Mouse (Mus musculus): ENCODE data around the gene Col23a1. TPM values are rescaled to one million over a fixed set of nuclear protein-coding genes. Genes with fewer than 3 reads are reported as not detected.
"Not testable (repeated sequence)": the region's sequence is repeated elsewhere in the genome, so short reads cannot be mapped to it uniquely, and the experiment has no call there.

The Col23a1 gene
- total RNA-seq, 2 experiments from 2014 or later = 0.09 TPM; not detected in 1

- no peak for ATAC-seq (replicated peaks; ENCODE audit: low FRiP score, poor library complexity, severe bottlenecking)
Measured at GRCm38 (mm10) chr11:51632130-51632753, 342.5 kb downstream of the Col23a1 start.

GRCm38 (mm10) chr11:51633200-51633599, 343.5 kb downstream of the Col23a1 start:
- not testable (repeated sequence) for ATAC-seq (replicated peaks; ENCODE audit: low FRiP score, poor library complexity, severe bottlenecking)

Other genes starting within 250 kb of the Col23a1 start
- not detected in 2 replicates for gene Olfr1375, start 241.8 kb upstream of the Col23a1 start, total RNA-seq (2015; ENCODE audit: low replicate concordance)
- not detected in 2 replicates for gene Olfr1375, start 241.8 kb upstream of the Col23a1 start, total RNA-seq (2017; ENCODE audit: low replicate concordance)
- gene Zfp354a, start 230.7 kb upstream of the Col23a1 start, total RNA-seq (2015; ENCODE audit: low replicate concordance) = 0.21 TPM in 1 of 2 replicates, not detected in the other
- gene Zfp354a, start 230.7 kb upstream of the Col23a1 start, total RNA-seq (2017; ENCODE audit: low replicate concordance) = not detected in 2 replicates
- not detected in 2 replicates for gene Gm12569, start 69.4 kb upstream of the Col23a1 start, total RNA-seq (2015; ENCODE audit: low replicate concordance)
- gene Gm12569, start 69.4 kb upstream of the Col23a1 start, total RNA-seq (2017; ENCODE audit: low replicate concordance) = not detected in 2 replicates
- 117 and 126 TPM in 2 replicates for gene Clk4, start 28.2 kb upstream of the Col23a1 start, total RNA-seq (2015; ENCODE audit: low replicate concordance)
- 186 and 226 TPM in 2 replicates for gene Clk4, start 28.2 kb upstream of the Col23a1 start, total RNA-seq (2017; ENCODE audit: low replicate concordance)
- gene BC049762, start 26.9 kb upstream of the Col23a1 start, total RNA-seq (2015; ENCODE audit: low replicate concordance) = not detected in 2 replicates
- not detected in 2 replicates for gene BC049762, start 26.9 kb upstream of the Col23a1 start, total RNA-seq (2017; ENCODE audit: low replicate concordance)